Mouse (Mus musculus) kidney, postnatal 25 days (tissue): ENCODE results near the gene Ptpn3.

ENCODE experiments used
- DNase-seq, 2 experiments: peaks; one replicate each; pipeline ENCODE4 v3.0.0; 2021; ENCODE audit warnings: mixed read lengths in 2 of 2

Ptpn3 gene

GRCm38 (mm10) chr4:57262451-57262850 lies 39.2 kb downstream of the Ptpn3 start:
- no peak for DNase-seq

GRCm38 (mm10) chr4:57261813-57262212 lies 39.8 kb downstream of the Ptpn3 start:
- DNase-seq, result no peak

- DNase-seq, result no peak
These were observed 43.2 kb downstream of the Ptpn3 start for GRCm38 (mm10) chr4:57258159-57259035.

GRCm38 (mm10) chr4:57257409-57257808 lies 44.2 kb downstream of the Ptpn3 start:
- no peak for DNase-seq

- no peak for DNase-seq
These were observed 44.9 kb downstream of the Ptpn3 start for GRCm38 (mm10) chr4:57256761-57257160.

- no peak for DNase-seq
These were observed 47.2 kb downstream of the Ptpn3 start for GRCm38 (mm10) chr4:57254412-57254811.

GRCm38 (mm10) chr4:57250636-57251035 lies 51.0 kb downstream of the Ptpn3 start:
- DNase-seq, result no peak

- DNase-seq, result no peak
These were observed 52.5 kb downstream of the Ptpn3 start for GRCm38 (mm10) chr4:57249108-57249507.

GRCm38 (mm10) chr4:57244874-57245273 lies 56.8 kb downstream of the Ptpn3 start:
- DNase-seq, result no peak

- DNase-seq, result no peak
These were observed 58.3 kb downstream of the Ptpn3 start for GRCm38 (mm10) chr4:57243312-57243711.

GRCm38 (mm10) chr4:57240934-57241333 lies 60.7 kb downstream of the Ptpn3 start:
- DNase-seq, result no peak

- no peak for DNase-seq
These were observed 61.5 kb downstream of the Ptpn3 start for GRCm38 (mm10) chr4:57240100-57240499.

- DNase-seq, result no peak
These were observed 62.5 kb downstream of the Ptpn3 start for GRCm38 (mm10) chr4:57239112-57239511.

GRCm38 (mm10) chr4:57238118-57238517 lies 63.5 kb downstream of the Ptpn3 start:
- no peak for DNase-seq

GRCm38 (mm10) chr4:57236513-57236912 lies 65.1 kb downstream of the Ptpn3 start:
- DNase-seq, result no peak

- no peak for DNase-seq
These were observed 65.9 kb downstream of the Ptpn3 start for GRCm38 (mm10) chr4:57235741-57236140.

- DNase-seq, result no peak
These were observed 67.3 kb downstream of the Ptpn3 start for GRCm38 (mm10) chr4:57234348-57234747.

- DNase-seq, result no peak
These were observed 69.2 kb downstream of the Ptpn3 start for GRCm38 (mm10) chr4:57232439-57232838.

- no peak for DNase-seq
These were observed 70.3 kb downstream of the Ptpn3 start for GRCm38 (mm10) chr4:57231323-57231722.

GRCm38 (mm10) chr4:57230341-57230740 lies 71.3 kb downstream of the Ptpn3 start:
- no peak for DNase-seq

- no peak for DNase-seq
These were observed 72.8 kb downstream of the Ptpn3 start for GRCm38 (mm10) chr4:57228601-57229520.

- no peak for DNase-seq
These were observed 76.9 kb downstream of the Ptpn3 start for GRCm38 (mm10) chr4:57224776-57225175.

- no peak for DNase-seq
These were observed 83.9 kb downstream of the Ptpn3 start for GRCm38 (mm10) chr4:57217746-57218145.

GRCm38 (mm10) chr4:57216535-57216934 lies 85.1 kb downstream of the Ptpn3 start:
- no peak for DNase-seq
